1 mouse cellular context compared by ENCODE assay signal in the genomic region with DNA sequence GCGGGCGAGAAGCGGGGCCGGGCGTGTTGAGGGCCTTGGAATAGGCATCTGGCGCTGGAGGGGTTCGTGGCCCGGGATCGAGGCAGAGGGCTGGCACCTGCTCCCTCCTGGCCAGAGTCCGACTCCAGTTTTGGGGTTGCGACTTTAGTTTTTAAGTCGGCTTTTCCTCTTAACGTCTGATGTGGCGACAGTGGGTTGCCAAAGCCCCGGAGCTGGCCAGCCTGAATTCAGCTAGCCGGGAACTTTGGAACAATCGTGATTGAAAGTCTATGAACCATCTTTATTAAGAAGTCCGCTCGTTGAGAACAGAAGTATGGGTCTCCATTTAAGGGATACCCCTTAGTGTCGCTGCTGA.
TF ChIP-seq lines count a peak whose summit lies in the region.

No protein-coding gene starts in this region.

TF ChIP-seq in CH12.LX, 34 proteins besides CTCF, POLR2A, EP300 and RAD21:
- TF ChIP-seq MAFK (IDR thresholded peaks at IDR 0.05; ENCODE audit: insufficient replicate concordance, low read length) = no peak
- TF ChIP-seq CHD2 (IDR thresholded peaks at IDR 0.05; ENCODE audit: low read length) = no peak
- 0 out of 2 replicates have a peak, but pooled peaks have one; percentile 38 for TF ChIP-seq UBTF (IDR thresholded peaks at IDR 0.05; ENCODE audit: low read depth, low read length)
- TF ChIP-seq SIN3A (IDR thresholded peaks at IDR 0.05; ENCODE audit: low read length) = 0 out of 2 replicates have a peak, but pooled peaks have one; percentile 62
